Mouse (Mus musculus) cerebellum, adult (tissue): ENCODE measurements around the gene Slf1.

ENCODE experiments used
- ATAC-seq: cut with Nextera tagmentation; 2 replicates; pipeline ENCODE4 v1.9.2; 2017; ENCODE audit warnings: mild to moderate bottlenecking, moderate library complexity, mixed read lengths; ENCODE audit not compliant: insufficient number of reproducible peaks, low FRiP score, low TSS enrichment

Gene Slf1

GRCm38 (mm10) chr13:77002628-77003027 lies 132.6 kb downstream of the Slf1 start:
- ATAC-seq = no peak
